Mouse (Mus musculus) urinary bladder, postnatal 25 days (tissue): ENCODE results near the gene Cd70.

Experiments
- DNase-seq: peaks from one replicate; pipeline ENCODE4 v3.0.0; 2022; ENCODE audit warnings: low spot score

Cd70 gene

GRCm38 (mm10) chr17:57148994-57149803 is at the start of gene Cd70:
Gene Cd70, minus strand, starts transcription at chr17:57149777.
- no peak for DNase-seq

- no peak for DNase-seq
Observed at GRCm38 (mm10) chr17:57198252-57198651, 48.7 kb upstream of the Cd70 start.

GRCm38 (mm10) chr17:57195326-57196010 is 45.9 kb upstream of the Cd70 start:
- DNase-seq, result no peak

GRCm38 (mm10) chr17:57194771-57195170 is 45.2 kb upstream of the Cd70 start:
- DNase-seq, result no peak

GRCm38 (mm10) chr17:57194041-57194507 is 44.5 kb upstream of the Cd70 start, which contains the start of gene Tnfsf14:
Gene Tnfsf14, minus strand, starts transcription at chr17:57194177.
- no peak for DNase-seq

- DNase-seq, result no peak
Observed at GRCm38 (mm10) chr17:57188510-57189192, 39.1 kb upstream of the Cd70 start.

- DNase-seq, result no peak
Observed at GRCm38 (mm10) chr17:57185641-57186040, 36.1 kb upstream of the Cd70 start.

- no peak for DNase-seq
Observed at GRCm38 (mm10) chr17:57182871-57183270, 33.3 kb upstream of the Cd70 start.

- no peak for DNase-seq
Observed at GRCm38 (mm10) chr17:57180363-57180762, 30.8 kb upstream of the Cd70 start.

- DNase-seq, result no peak
Observed at GRCm38 (mm10) chr17:57173351-57173750, 23.8 kb upstream of the Cd70 start.

GRCm38 (mm10) chr17:57172378-57172777 is 22.8 kb upstream of the Cd70 start:
- no peak for DNase-seq

GRCm38 (mm10) chr17:57170616-57171260 is 21.2 kb upstream of the Cd70 start:
- no peak for DNase-seq

- DNase-seq, result peak; percentile 94
Observed at GRCm38 (mm10) chr17:57166800-57167791, 17.5 kb upstream of the Cd70 start.

- no peak for DNase-seq
Observed at GRCm38 (mm10) chr17:57153787-57154186, 4.2 kb upstream of the Cd70 start.

- no peak for DNase-seq
Observed at GRCm38 (mm10) chr17:57153006-57153405, 3.4 kb upstream of the Cd70 start.

- no peak for DNase-seq
Observed at GRCm38 (mm10) chr17:57148343-57148742, 1.2 kb downstream of the Cd70 start.

GRCm38 (mm10) chr17:57145115-57145514 is 4.5 kb downstream of the Cd70 start:
- no peak for DNase-seq

- DNase-seq, result no peak
Observed at GRCm38 (mm10) chr17:57143704-57144103, 5.9 kb downstream of the Cd70 start.

GRCm38 (mm10) chr17:57139708-57140107 is 9.9 kb downstream of the Cd70 start:
- DNase-seq, result no peak

GRCm38 (mm10) chr17:57138676-57139075 is 10.9 kb downstream of the Cd70 start:
- no peak for DNase-seq

GRCm38 (mm10) chr17:57135635-57136034 is 13.9 kb downstream of the Cd70 start:
- no peak for DNase-seq
